Mouse (Mus musculus) E14TG2a.4 (cell line): ENCODE measurements at regions not wholly inside any gene's neighbourhood (a gene's known extent, or its start where the extent isn't known, plus 50 kb on each side); places are given as distances from the start of the nearest gene placed in this dataset.

ENCODE experiments used
- CTCF ChIP-seq: conservative IDR thresholded peaks from 2 replicates; pipeline ENCODE4 v1.5.1; 2014; ENCODE audit warnings: low read length
- POU5F1 ChIP-seq: IDR thresholded peaks from 2 replicates; pipeline ENCODE4 v1.6.1; 2014; ENCODE audit warnings: low read length, borderline replicate concordance

DNA sequence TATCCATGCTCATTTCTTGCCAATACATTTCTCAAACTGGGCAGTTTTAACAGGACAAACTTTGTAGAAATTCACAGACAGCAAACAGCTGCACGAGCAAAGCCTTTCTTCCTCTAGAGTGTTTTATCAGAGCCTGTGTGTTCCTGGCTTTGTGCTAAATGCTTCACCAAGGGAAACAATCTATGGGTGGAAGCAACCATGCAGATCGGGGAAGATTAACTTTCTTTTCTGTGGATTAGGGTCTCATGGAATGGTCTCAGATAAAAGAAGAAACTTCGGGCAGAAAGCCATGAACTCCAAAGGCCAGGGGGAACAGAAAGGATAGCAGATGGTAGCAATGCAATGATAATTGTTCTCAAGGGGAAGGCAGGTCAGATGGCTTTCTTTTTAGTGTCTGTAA lies 349.7 kb downstream of the Bckdhb start:
- TF ChIP-seq CTCF, result no peak
- no peak for TF ChIP-seq POU5F1
